19 mouse cellular contexts compared by ENCODE assay signal in genomic region chr1:74582621-74583020, GRCm38 (mm10). TPM values are rescaled to one million over a fixed set of nuclear protein-coding genes. Genes with fewer than 3 reads are reported as not detected.
"Had no signal": no experiment of that assay in that cellular context is flagged by ENCODE, and none has a peak within 500 bp of the region (broad histone marks: within the 10 kb centered on the region; RNA-seq: fewer than 3 reads in every experiment).

No protein-coding gene starts in this region.

- H3K4me2 ChIP-seq: liver, embryonic 15.5 days; lung, embryonic 15.5 days; midbrain, embryonic 12.5 days; neural tube, embryonic 12.5 days; stomach, embryonic 15.5 days had no signal

- H3K9me3 ChIP-seq: liver, embryonic 15.5 days; lung, embryonic 15.5 days; megakaryocyte, embryonic 14.5 days; midbrain, embryonic 12.5 days; neural tube, embryonic 12.5 days; stomach, embryonic 15.5 days had no signal

- H3K27me3 ChIP-seq: liver, embryonic 15.5 days; lung, embryonic 15.5 days; megakaryocyte, embryonic 14.5 days; midbrain, embryonic 12.5 days; neural tube, embryonic 12.5 days; stomach, embryonic 15.5 days had no signal

- H3K27ac ChIP-seq: liver, embryonic 15.5 days; lung, embryonic 15.5 days; macrophage; midbrain, embryonic 12.5 days; neural tube, embryonic 12.5 days; stomach, embryonic 15.5 days; stomach, postnatal 0 days had no signal

- DNase-seq: liver, postnatal 0 days; lung, adult 2 months; lung, postnatal 14 days; lung, postnatal 36 days; midbrain, embryonic 14.5 days; right cerebral cortex, postnatal 14 days; thymus, adult 2 months; thymus, postnatal 25 days; thymus, postnatal 4 days had no signal

- H3K4me3 ChIP-seq: liver, embryonic 15.5 days; lung, embryonic 15.5 days; megakaryocyte, embryonic 14.5 days; midbrain, embryonic 12.5 days; neural tube, embryonic 12.5 days; stomach, embryonic 15.5 days had no signal

- ATAC-seq: liver, postnatal 0 days; lung, postnatal 0 days had no signal

- H3K9ac ChIP-seq: liver, embryonic 15.5 days; liver, postnatal 0 days; lung, embryonic 15.5 days; midbrain, embryonic 12.5 days; neural tube, embryonic 12.5 days; stomach, embryonic 15.5 days had no signal

RNA-seq across cellular contexts. Expression of gene Stk36, which starts 18.6 kb away (rescaled TPM):
- total RNA-seq: monocyte, adult 5-6 weeks had no signal
